In genomic region chr2:27017802-27018201, GRCm38 (mm10) we compare ENCODE assay signal across 8 mouse cellular contexts. TPM values are rescaled to one million over a fixed set of nuclear protein-coding genes. Genes with fewer than 3 reads are reported as not detected.
DNase-seq lines count a peak whose midpoint lies in the region; ATAC-seq and TF ChIP-seq lines count a peak whose summit lies in the region.
"Had no signal": no experiment of that assay in that cellular context is flagged by ENCODE, and none has a peak within 500 bp of the region (broad histone marks: within the 10 kb centered on the region; RNA-seq: fewer than 3 reads in every experiment).

No protein-coding gene starts in this region.

- H3K4me2 ChIP-seq in heart, embryonic 14.5 days (ENCODE audit: low read length): no peak overlapping the region
- H3K4me2 ChIP-seq: lung, embryonic 15.5 days had no signal

- no peaks in the 10 kb centered on the region for H3K27me3 ChIP-seq in ES-Bruce4 (ENCODE audit: control insufficient read depth, insufficient read depth, low read length, poor library complexity, severe bottlenecking)
- H3K27me3 ChIP-seq in heart, embryonic 14.5 days (ENCODE audit: control insufficient read depth, insufficient read depth, low read length): no peaks in the 10 kb centered on the region
- H3K27me3 ChIP-seq: lung, embryonic 15.5 days had no signal

- TF ChIP-seq CTCF in ES-Bruce4 (IDR thresholded peaks at IDR 0.05; ENCODE audit: low read depth, low read length): peak; percentile 97

- DNase-seq in adrenal gland, adult (ENCODE audit: inconsistent age in 2 of 2, low spot score in 1 of 2): peak; percentile 63 to 88
- DNase-seq in embryo, embryonic 11 days: peak; percentile 82
- peak; percentile 65 to 75 for DNase-seq in layer of hippocampus, adult 8-10 months (ENCODE audit: low spot score in 2 of 2)
- peak; percentile 67 to 80 for DNase-seq in lung, postnatal 4 days
- peak; percentile 61 for DNase-seq in skeletal muscle tissue, adult 2 months (ENCODE audit: low read depth, low spot score)

- no peaks in the 10 kb centered on the region for H3K4me1 ChIP-seq in ES-Bruce4 (ENCODE audit: control insufficient read depth, insufficient read depth, low read length)
- no peaks in the 10 kb centered on the region for H3K4me1 ChIP-seq in heart, embryonic 14.5 days (ENCODE audit: control insufficient read depth in 2 of 2, insufficient read depth in 2 of 2, low read length in 2 of 2)
- H3K4me1 ChIP-seq: lung, embryonic 15.5 days had no signal

- no peak for TF ChIP-seq EP300 in ES-Bruce4 (IDR thresholded peaks at IDR 0.05; ENCODE audit: insufficient read depth, low read depth, low read length)

- H3K4me3 ChIP-seq in ES-Bruce4 (ENCODE audit: low read depth, low read length): no peak overlapping the region
- no peak overlapping the region for H3K4me3 ChIP-seq in heart, embryonic 14.5 days (ENCODE audit: control insufficient read depth in 1 of 2, insufficient read depth in 1 of 2, low read depth in 1 of 2, low read length in 2 of 2)
- H3K4me3 ChIP-seq: lung, embryonic 15.5 days had no signal

- TF ChIP-seq POLR2A in ES-Bruce4 (IDR thresholded peaks at IDR 0.05; ENCODE audit: insufficient read depth, low read length): no peak

- ATAC-seq in heart, embryonic 14.5 days (ENCODE audit: insufficient number of reproducible peaks, insufficient read depth, low FRiP score, low read depth): peak; percentile 40; the same call in 1 of the 2 replicates

- no peaks in the 10 kb centered on the region for H3K36me3 ChIP-seq in ES-Bruce4 (ENCODE audit: control insufficient read depth, insufficient read depth, low read length, poor library complexity, severe bottlenecking)
- peaks cover 71% of the 10 kb centered on the region for H3K36me3 ChIP-seq in heart, embryonic 14.5 days (ENCODE audit: control insufficient read depth, insufficient read depth, low read length)

- WGBS in heart, embryonic 14.5 days: 59% methylated on average over 5 of the region's 5 CpGs

- H3K9ac ChIP-seq in ES-Bruce4 (ENCODE audit: low read depth, poor library complexity, severe bottlenecking): no peak overlapping the region
- no peak overlapping the region for H3K9ac ChIP-seq in heart, embryonic 14.5 days (ENCODE audit: low read length)
- H3K9ac ChIP-seq: lung, embryonic 15.5 days had no signal

- no peak overlapping the region for H3K27ac ChIP-seq in ES-Bruce4 (ENCODE audit: insufficient read depth, low read length)
- no peak overlapping the region for H3K27ac ChIP-seq in heart, embryonic 14.5 days (replicated peaks in 1 of 2; ENCODE audit: control insufficient read depth in 1 of 2, insufficient read depth in 1 of 2, low read depth in 2 of 2, low read length in 2 of 2)
- H3K27ac ChIP-seq: lung, embryonic 15.5 days had no signal

- no peaks in the 10 kb centered on the region for H3K9me3 ChIP-seq in ES-Bruce4 (replicated peaks; ENCODE audit: control insufficient read depth, insufficient read depth, low read length, poor library complexity, severe bottlenecking)
- no peaks in the 10 kb centered on the region for H3K9me3 ChIP-seq in heart, embryonic 14.5 days (ENCODE audit: control insufficient read depth, low read length)
- H3K9me3 ChIP-seq: lung, embryonic 15.5 days had no signal

RNA-seq across cellular contexts. Expression of gene Cacfd1, which starts 8.1 kb away (rescaled TPM):
- polyA plus RNA-seq in ES-Bruce4 (2011; ENCODE audit: insufficient read depth, insufficient read length, low read depth, missing spikeins): 17.5 and 17.8 TPM in 2 replicates
- polyA plus RNA-seq in heart, embryonic 14.5 days (2014; fragmentation: Nextera tagmentation; extraction: Ambion mirVana): 38.5 and 40.9 TPM in 2 replicates
- total RNA-seq in layer of hippocampus, adult 8-10 months (2022): 10 to 100 TPM; 40.2 to 46.8 (median 42.0) TPM

RNA-seq across cellular contexts. Expression of gene Slc2a6, which starts 10.0 kb away (rescaled TPM):
- 1.5 and 3.9 TPM in 2 replicates for polyA plus RNA-seq in ES-Bruce4 (2011; ENCODE audit: insufficient read depth, insufficient read length, low read depth, missing spikeins)
- polyA plus RNA-seq in heart, embryonic 14.5 days (2014; fragmentation: Nextera tagmentation; extraction: Ambion mirVana): 0.24 TPM in 1 of 2 replicates, not detected in the other
- total RNA-seq in layer of hippocampus, adult 8-10 months (2022): 10 to 100 TPM; 33.6 to 37.1 (median 34.4) TPM

RNA-seq across cellular contexts. Expression of gene Adamts13, which starts 44.6 kb away (rescaled TPM):
- not detected in 2 replicates for polyA plus RNA-seq in ES-Bruce4 (2011; ENCODE audit: insufficient read depth, insufficient read length, low read depth, missing spikeins)
- polyA plus RNA-seq in heart, embryonic 14.5 days (2014; fragmentation: Nextera tagmentation; extraction: Ambion mirVana): not detected in 2 replicates
- total RNA-seq in layer of hippocampus, adult 8-10 months (2022): 1 to 10 TPM; 1.4 to 4.9 (median 2.1) TPM
- polyA plus RNA-seq: lung, embryonic 15.5 days had no signal

RNA-seq across cellular contexts. Expression of gene Rexo4, which starts 53.6 kb away (rescaled TPM):
- 58.6 and 62.4 TPM in 2 replicates for polyA plus RNA-seq in ES-Bruce4 (2011; ENCODE audit: insufficient read depth, insufficient read length, low read depth, missing spikeins)
- 24.7 and 25.0 TPM in 2 replicates for polyA plus RNA-seq in heart, embryonic 14.5 days (2014; fragmentation: Nextera tagmentation; extraction: Ambion mirVana)
- total RNA-seq in layer of hippocampus, adult 8-10 months (2022): 10 to 100 TPM; 55.6 to 67.6 (median 59.5) TPM

RNA-seq across cellular contexts. Expression of gene Mymk, which starts 54.2 kb away (rescaled TPM):
- not detected in 2 replicates for polyA plus RNA-seq in ES-Bruce4 (2011; ENCODE audit: insufficient read depth, insufficient read length, low read depth, missing spikeins)
- 0.22 TPM in 1 of 2 replicates, not detected in the other for polyA plus RNA-seq in heart, embryonic 14.5 days (2014; fragmentation: Nextera tagmentation; extraction: Ambion mirVana)
- total RNA-seq in layer of hippocampus, adult 8-10 months (2022): 1 to 10 TPM in 3 of 4 experiments, under 1 TPM in 1; 0.54 to 2.7 (median 1.7) TPM
